Mouse (Mus musculus): ENCODE data around the gene Fam102a. TPM values are rescaled to one million over a fixed set of nuclear protein-coding genes. Genes with fewer than 3 reads are reported as not detected.

Gene Fam102a
- polyA plus RNA-seq, 1 experiment from 2014 or later, result 5.8 TPM

GRCm38 (mm10) chr2:32536634-32537359 is 1.7 kb downstream of the Fam102a start:
- 4% methylated on average over 11 of the region's 11 CpGs for WGBS
- Histone ChIP-seq H3K36me3 (ENCODE audit: control insufficient read depth, insufficient read depth) (no peaks in the 10 kb centered on the region), H3K4me3 (ENCODE audit: low read length) (peak overlapping the region; percentile 86), H3K4me1 (ENCODE audit: control insufficient read depth, insufficient read depth, low read length) (peaks cover 50% of the 10 kb centered on the region), H3K27ac (ENCODE audit: low read length) (peak overlapping the region; percentile 86), H3K4me2 (ENCODE audit: low read depth, low read length) (peak overlapping the region; percentile 87), H3K27me3 (ENCODE audit: control insufficient read depth, insufficient read depth, low read length) (no peaks in the 10 kb centered on the region), H3K9me3 (replicated peaks; ENCODE audit: control insufficient read depth, low read length) (no peaks in the 10 kb centered on the region), H3K9ac (ENCODE audit: low read length) (peak overlapping the region; percentile 91)
- no peak for ATAC-seq (replicated peaks; ENCODE audit: extremely low read depth, insufficient read depth, low FRiP score)

GRCm38 (mm10) chr2:32537360-32537905 is 2.3 kb downstream of the Fam102a start:
- Histone ChIP-seq H3K4me3 (ENCODE audit: low read length) (peak overlapping the region; percentile 86), H3K27ac (ENCODE audit: low read length) (peak overlapping the region; percentile 86), H3K36me3 (ENCODE audit: control insufficient read depth, insufficient read depth) (no peaks in the 10 kb centered on the region), H3K4me1 (ENCODE audit: control insufficient read depth, insufficient read depth, low read length) (peaks cover 55% of the 10 kb centered on the region), H3K4me2 (ENCODE audit: low read depth, low read length) (peak overlapping the region; percentile 87), H3K9me3 (replicated peaks; ENCODE audit: control insufficient read depth, low read length) (no peaks in the 10 kb centered on the region), H3K27me3 (ENCODE audit: control insufficient read depth, insufficient read depth, low read length) (no peaks in the 10 kb centered on the region), H3K9ac (ENCODE audit: low read length) (peak overlapping the region; percentile 91)
- peak; percentile 24 for ATAC-seq (replicated peaks; ENCODE audit: extremely low read depth, insufficient read depth, low FRiP score)
- WGBS, result 9% methylated on average over 9 of the region's 9 CpGs

GRCm38 (mm10) chr2:32537941-32538340 is 2.8 kb downstream of the Fam102a start:
- H3K36me3 ChIP-seq (ENCODE audit: control insufficient read depth, insufficient read depth), result no peaks in the 10 kb centered on the region
- H3K9me3 ChIP-seq (replicated peaks; ENCODE audit: control insufficient read depth, low read length), result no peaks in the 10 kb centered on the region
- no peak for ATAC-seq (replicated peaks; ENCODE audit: extremely low read depth, insufficient read depth, low FRiP score)
- 65% methylated on average over 5 of the region's 5 CpGs for WGBS
- peak overlapping the region; percentile 87 for H3K4me2 ChIP-seq (ENCODE audit: low read depth, low read length)
- H3K27ac ChIP-seq (ENCODE audit: low read length), result peak overlapping the region; percentile 86
- H3K4me3 ChIP-seq (ENCODE audit: low read length), result peak overlapping the region; percentile 86
- H3K9ac ChIP-seq (ENCODE audit: low read length), result peak overlapping the region; percentile 49
- H3K4me1 ChIP-seq (ENCODE audit: control insufficient read depth, insufficient read depth, low read length), result peaks cover 60% of the 10 kb centered on the region
- no peaks in the 10 kb centered on the region for H3K27me3 ChIP-seq (ENCODE audit: control insufficient read depth, insufficient read depth, low read length)

DNA sequence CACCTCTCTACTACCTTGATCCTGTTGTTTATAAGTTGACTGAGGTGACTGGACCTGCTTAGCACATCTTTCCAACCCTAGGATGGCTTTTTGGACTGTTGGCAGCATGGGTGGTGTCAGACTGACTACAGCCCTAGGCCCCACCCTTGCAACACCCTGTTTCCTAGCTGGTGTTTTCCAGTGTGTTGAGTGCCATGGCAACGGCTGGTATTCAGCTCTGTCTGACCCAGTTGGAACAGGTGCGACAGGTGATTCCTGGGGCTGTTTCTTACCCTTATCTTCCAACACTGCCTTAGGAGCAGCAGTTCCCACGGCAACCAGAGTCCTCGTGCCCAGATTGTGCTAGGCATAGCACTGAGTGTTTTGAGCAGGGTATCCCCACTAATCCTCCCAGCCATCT is 3.3 kb downstream of the Fam102a start:
- Histone ChIP-seq H3K27me3 (ENCODE audit: control insufficient read depth, insufficient read depth, low read length) (no peaks in the 10 kb centered on the region), H3K4me3 (ENCODE audit: low read length) (no peak overlapping the region), H3K4me1 (ENCODE audit: control insufficient read depth, insufficient read depth, low read length) (peaks cover 65% of the 10 kb centered on the region), H3K9me3 (replicated peaks; ENCODE audit: control insufficient read depth, low read length) (no peaks in the 10 kb centered on the region), H3K27ac (ENCODE audit: low read length) (no peak overlapping the region), H3K4me2 (ENCODE audit: low read depth, low read length) (no peak overlapping the region), H3K36me3 (ENCODE audit: control insufficient read depth, insufficient read depth) (no peaks in the 10 kb centered on the region), H3K9ac (ENCODE audit: low read length) (no peak overlapping the region)
- 69% methylated on average over 4 of the region's 4 CpGs for WGBS
- no peak for ATAC-seq (replicated peaks; ENCODE audit: extremely low read depth, insufficient read depth, low FRiP score)

GRCm38 (mm10) chr2:32539452-32539981 is 4.4 kb downstream of the Fam102a start:
- H3K4me1 ChIP-seq (ENCODE audit: control insufficient read depth, insufficient read depth, low read length), result peaks cover 60% of the 10 kb centered on the region
- H3K4me3 ChIP-seq (ENCODE audit: low read length), result no peak overlapping the region
- no peaks in the 10 kb centered on the region for H3K9me3 ChIP-seq (replicated peaks; ENCODE audit: control insufficient read depth, low read length)
- H3K9ac ChIP-seq (ENCODE audit: low read length), result 0 out of 2 replicates have a peak overlapping the region, but pooled peaks have one; percentile 11
- peak overlapping the region; percentile 6; the same call in 1 of the 2 replicates for H3K4me2 ChIP-seq (ENCODE audit: low read depth, low read length)
- H3K27me3 ChIP-seq (ENCODE audit: control insufficient read depth, insufficient read depth, low read length), result no peaks in the 10 kb centered on the region
- WGBS, result 58% methylated on average over 14 of the region's 14 CpGs
- no peaks in the 10 kb centered on the region for H3K36me3 ChIP-seq (ENCODE audit: control insufficient read depth, insufficient read depth)
- ATAC-seq (replicated peaks; ENCODE audit: extremely low read depth, insufficient read depth, low FRiP score), result no peak
- H3K27ac ChIP-seq (ENCODE audit: low read length), result no peak overlapping the region

GRCm38 (mm10) chr2:32541333-32541908 is 6.3 kb downstream of the Fam102a start:
- WGBS, result 91% methylated on average over 2 of the region's 2 CpGs
- no peak for ATAC-seq (replicated peaks; ENCODE audit: extremely low read depth, insufficient read depth, low FRiP score)

GRCm38 (mm10) chr2:32541986-32542573 is 6.9 kb downstream of the Fam102a start:
- Histone ChIP-seq H3K4me2 (ENCODE audit: low read depth, low read length) (no peak overlapping the region; the same call in 1 of the 2 replicates), H3K36me3 (ENCODE audit: control insufficient read depth, insufficient read depth) (no peaks in the 10 kb centered on the region), H3K27ac (ENCODE audit: low read length) (no peak overlapping the region), H3K4me3 (ENCODE audit: low read length) (no peak overlapping the region), H3K9ac (ENCODE audit: low read length) (no peak overlapping the region), H3K4me1 (ENCODE audit: control insufficient read depth, insufficient read depth, low read length) (peaks cover 52% of the 10 kb centered on the region), H3K9me3 (replicated peaks; ENCODE audit: control insufficient read depth, low read length) (no peaks in the 10 kb centered on the region), H3K27me3 (ENCODE audit: control insufficient read depth, insufficient read depth, low read length) (no peaks in the 10 kb centered on the region)
- ATAC-seq (replicated peaks; ENCODE audit: extremely low read depth, insufficient read depth, low FRiP score), result no peak
- WGBS, result 81% methylated on average over 4 of the region's 4 CpGs

More at GRCm38 (mm10) chr2:32541333-32541908, 6.3 kb downstream of the Fam102a start:
- Histone ChIP-seq H3K36me3 (ENCODE audit: control insufficient read depth, insufficient read depth) (no peaks in the 10 kb centered on the region), H3K4me3 (ENCODE audit: low read length) (no peak overlapping the region), H3K4me2 (ENCODE audit: low read depth, low read length) (no peak overlapping the region), H3K9ac (ENCODE audit: low read length) (no peak overlapping the region), H3K4me1 (ENCODE audit: control insufficient read depth, insufficient read depth, low read length) (peaks cover 55% of the 10 kb centered on the region), H3K9me3 (replicated peaks; ENCODE audit: control insufficient read depth, low read length) (no peaks in the 10 kb centered on the region), H3K27me3 (ENCODE audit: control insufficient read depth, insufficient read depth, low read length) (no peaks in the 10 kb centered on the region), H3K27ac (ENCODE audit: low read length) (no peak overlapping the region)

- Histone ChIP-seq H3K9ac (ENCODE audit: low read length) (no peak overlapping the region), H3K27ac (ENCODE audit: low read length) (no peak overlapping the region), H3K4me2 (ENCODE audit: low read depth, low read length) (0 out of 2 replicates have a peak overlapping the region, but pooled peaks have one; percentile 3), H3K4me1 (ENCODE audit: control insufficient read depth, insufficient read depth, low read length) (peaks cover 53% of the 10 kb centered on the region), H3K9me3 (replicated peaks; ENCODE audit: control insufficient read depth, low read length) (no peaks in the 10 kb centered on the region), H3K27me3 (ENCODE audit: control insufficient read depth, insufficient read depth, low read length) (no peaks in the 10 kb centered on the region), H3K4me3 (ENCODE audit: low read length) (no peak overlapping the region), H3K36me3 (ENCODE audit: control insufficient read depth, insufficient read depth) (no peaks in the 10 kb centered on the region)
- no peak for ATAC-seq (replicated peaks; ENCODE audit: extremely low read depth, insufficient read depth, low FRiP score)
- 20% methylated on average over 3 of the region's 3 CpGs for WGBS
These were observed 7.9 kb downstream of the Fam102a start for GRCm38 (mm10) chr2:32543031-32543449.
